Mouse (Mus musculus) intestine, embryonic 16.5 days (tissue): ENCODE results near the gene Selenom. TPM values are rescaled to one million over a fixed set of nuclear protein-coding genes. Genes with fewer than 3 reads are reported as not detected.

Source experiments
- ATAC-seq: fragments of 200-750 bp; cut with Nextera tagmentation; 2 replicates; pipeline ENCODE4 v1.8.0; 2017; ENCODE audit warnings: moderate TSS enrichment, moderate library complexity
- H3K27ac ChIP-seq: fragments of 300-500 bp; sonication (generic); 2 replicates; pipeline ENCODE4 v1.5.1; 2014; ENCODE audit warnings: mild to moderate bottlenecking, low read length
- H3K27me3 ChIP-seq: fragments of 300-500 bp; sonication (generic); replicated peaks from 2 replicates; pipeline ENCODE4 v1.6.1; 2014; ENCODE audit warnings: low read length, control low read depth, mixed read lengths; ENCODE audit not compliant: control insufficient read depth, insufficient read depth
- H3K36me3 ChIP-seq: fragments of 300-500 bp; sonication (generic); 2 replicates; pipeline ENCODE4 v1.6.1; 2014; ENCODE audit warnings: low read length, control low read depth; ENCODE audit not compliant: control insufficient read depth, insufficient read depth
- H3K4me1 ChIP-seq: fragments of 300-500 bp; sonication (generic); 2 replicates; pipeline ENCODE4 v1.6.1; 2014; ENCODE audit warnings: low read length, control low read depth, mixed read lengths; ENCODE audit not compliant: control insufficient read depth, insufficient read depth
- H3K4me2 ChIP-seq: fragments of 300-500 bp; sonication (generic); 2 replicates; pipeline ENCODE4 v1.6.1; 2014; ENCODE audit warnings: low read depth, low read length, control low read depth
- H3K4me3 ChIP-seq: fragments of 300-500 bp; sonication (generic); 2 replicates; pipeline ENCODE4 v1.5.1; 2014; ENCODE audit warnings: mild to moderate bottlenecking, low read length
- H3K9ac ChIP-seq: fragments of 300-500 bp; sonication (generic); 2 replicates; pipeline ENCODE4 v1.6.1; 2014; ENCODE audit warnings: low read depth, low read length
- H3K9me3 ChIP-seq: fragments of 300-500 bp; sonication (generic); 2 replicates; pipeline ENCODE4 v1.6.1; 2016; ENCODE audit warnings: low read length, control low read depth; ENCODE audit not compliant: control insufficient read depth
- WGBS: fragments of 180-500 bp; shearing (Covaris S2); extraction: QIAGEN DNeasy Blood & Tissue Kit; methylation state at CpG from one replicate; pipeline ENCODE4 v1.1.7; 2014; 5-methylcytosine and 5-hydroxymethylcytosine counted together
- polyA plus RNA-seq: library from polyadenylated mRNA; unstranded; fragments of >200 nt; fragmentation: Nextera tagmentation; extraction: Ambion mirVana; gene quantifications from 2 replicates; pipeline ENCODE4 v1.2.1, GENCODE M21; 2015

Selenom gene
- polyA plus RNA-seq, 1 experiment from 2014 or later, result 185 TPM

DNA sequence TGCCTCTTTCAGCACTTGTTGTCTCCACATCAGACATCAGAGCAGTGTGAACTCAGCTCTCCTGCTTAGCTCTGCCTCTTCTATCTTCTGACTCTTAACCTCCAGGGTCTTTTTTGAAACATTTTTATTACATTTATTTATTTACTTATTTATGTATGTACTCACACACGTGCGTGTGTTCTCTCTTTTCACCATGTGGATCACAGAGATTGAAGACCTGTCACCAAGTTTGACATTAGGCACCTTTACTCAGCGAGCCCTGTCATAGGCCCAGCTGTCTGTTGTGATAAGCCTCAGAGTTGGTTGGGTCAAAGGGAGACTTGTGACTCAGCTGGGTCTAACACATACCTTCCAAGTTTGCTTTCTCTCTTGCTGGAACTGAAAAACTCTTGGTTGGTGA is 43.4 kb downstream of the Selenom start:
- Histone ChIP-seq H3K4me2 (no peak overlapping the region), H3K4me3 (no peak overlapping the region), H3K27me3 (no peaks in the 10 kb centered on the region), H3K9ac (no peak overlapping the region), H3K36me3 (no peaks in the 10 kb centered on the region), H3K4me1 (no peaks in the 10 kb centered on the region), H3K9me3 (no peaks in the 10 kb centered on the region), H3K27ac (no peak overlapping the region)
- WGBS, result 66% methylated on average over 3 of the region's 3 CpGs
- ATAC-seq, result no peak

DNA sequence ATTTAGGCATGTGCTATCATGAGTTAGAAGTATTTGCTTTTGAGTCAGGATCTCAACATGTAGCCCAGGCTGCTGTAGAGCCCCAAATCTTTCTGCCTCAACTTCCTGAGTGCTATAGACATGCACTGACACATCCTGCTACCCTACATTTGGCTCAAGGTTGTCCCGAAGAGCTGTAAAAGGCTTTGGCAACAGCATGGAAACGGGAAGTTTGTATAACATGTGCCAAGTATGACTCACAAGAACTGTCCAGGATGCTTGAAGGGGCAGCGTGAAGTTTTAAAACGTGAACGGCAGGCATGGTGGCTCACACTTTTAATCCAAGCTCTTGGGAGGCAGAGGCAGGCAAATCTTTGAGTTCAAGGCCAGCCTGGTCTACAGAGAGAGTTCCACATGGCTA is 45.7 kb downstream of the Selenom start:
- WGBS, result 47% methylated on average over 5 of the region's 5 CpGs
- H3K36me3 ChIP-seq, result no peaks in the 10 kb centered on the region
- H3K9ac ChIP-seq, result no peak overlapping the region
- no peak overlapping the region for H3K4me2 ChIP-seq
- H3K4me3 ChIP-seq, result no peak overlapping the region
- H3K9me3 ChIP-seq, result no peaks in the 10 kb centered on the region
- H3K27me3 ChIP-seq, result no peaks in the 10 kb centered on the region
- no peak for ATAC-seq
- no peak overlapping the region for H3K27ac ChIP-seq
- H3K4me1 ChIP-seq, result no peaks in the 10 kb centered on the region

DNA sequence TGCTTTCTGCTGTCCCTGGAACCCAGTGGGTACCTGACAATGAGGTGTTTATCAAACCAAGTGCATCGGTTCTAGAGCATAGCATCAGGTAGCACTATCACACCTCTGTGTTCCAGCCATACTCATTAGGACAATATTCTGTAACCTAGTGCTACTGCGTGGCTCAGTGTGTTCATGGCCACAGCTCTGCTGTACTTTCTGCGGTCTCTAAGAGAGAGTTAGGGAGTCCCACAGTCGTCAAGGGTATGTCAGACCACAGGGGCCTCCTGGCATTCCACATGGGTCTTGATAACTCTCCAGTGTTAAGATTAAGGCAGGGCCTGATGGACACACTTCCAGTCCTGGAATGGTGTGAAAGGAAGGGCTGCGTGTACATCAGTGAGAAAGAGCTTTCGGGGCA is 49.4 kb downstream of the Selenom start:
- Histone ChIP-seq H3K4me2 (no peak overlapping the region), H3K36me3 (no peaks in the 10 kb centered on the region), H3K9ac (no peak overlapping the region), H3K4me1 (0 out of 2 replicates have a peak, but pooled peaks cover 5% of the 10 kb centered on the region), H3K27me3 (no peaks in the 10 kb centered on the region), H3K9me3 (no peaks in the 10 kb centered on the region), H3K27ac (no peak overlapping the region), H3K4me3 (no peak overlapping the region)
- no peak for ATAC-seq
- WGBS, result 89% methylated on average over 6 of the region's 6 CpGs

DNA sequence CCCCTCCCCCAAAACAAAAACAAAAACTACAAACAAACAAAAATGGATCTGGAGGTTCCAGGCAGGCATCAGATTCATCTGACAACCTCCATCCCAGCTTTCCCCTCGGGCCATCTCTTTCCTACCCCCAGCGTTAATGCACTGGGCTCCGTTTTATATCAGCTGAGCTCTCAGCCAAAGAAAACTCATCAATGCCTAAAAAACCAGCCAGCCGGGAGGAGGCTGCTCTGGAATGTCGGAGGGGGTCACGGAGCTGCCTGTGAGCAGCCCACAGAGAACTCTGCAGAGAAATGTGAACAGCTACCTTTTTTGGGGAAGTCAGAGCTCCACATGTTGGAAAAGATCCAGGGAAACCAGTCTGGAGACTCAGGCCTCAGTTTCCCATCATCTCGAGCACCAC is 50.0 kb downstream of the Selenom start:
- Histone ChIP-seq H3K4me3 (no peak overlapping the region), H3K9me3 (no peaks in the 10 kb centered on the region), H3K4me2 (no peak overlapping the region), H3K9ac (no peak overlapping the region), H3K27me3 (no peaks in the 10 kb centered on the region), H3K4me1 (0 out of 2 replicates have a peak, but pooled peaks cover 5% of the 10 kb centered on the region), H3K27ac (peak overlapping the region; percentile 58), H3K36me3 (no peaks in the 10 kb centered on the region)
- ATAC-seq, result 0 out of 2 replicates have a peak, but pooled peaks have one; percentile 42
- 41% methylated on average over 7 of the region's 7 CpGs for WGBS

DNA sequence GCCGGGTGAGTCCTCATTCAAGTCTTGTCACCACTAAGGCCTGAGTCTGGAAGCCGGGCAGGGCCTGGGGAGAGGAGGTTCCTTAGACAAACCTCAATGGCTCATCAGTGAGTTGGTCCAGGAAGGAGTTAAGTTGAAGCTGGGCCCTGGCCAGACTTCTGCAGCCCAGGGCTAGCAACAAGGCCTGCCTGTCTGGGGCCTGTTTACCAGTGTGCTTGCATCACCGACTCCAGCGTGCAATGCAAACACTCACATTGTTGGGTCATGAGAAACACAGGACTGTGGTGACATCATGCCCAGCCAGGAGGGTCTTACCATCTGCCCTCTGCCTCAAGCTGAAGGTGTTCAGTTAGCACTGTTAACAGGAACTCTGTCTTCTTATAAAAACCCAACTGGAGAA is 51.5 kb downstream of the Selenom start:
- Histone ChIP-seq H3K27ac (peak overlapping the region; percentile 41; the same call in 1 of the 2 replicates), H3K27me3 (no peaks in the 10 kb centered on the region), H3K4me3 (no peak overlapping the region), H3K4me2 (no peak overlapping the region), H3K36me3 (no peaks in the 10 kb centered on the region), H3K9me3 (no peaks in the 10 kb centered on the region), H3K9ac (no peak overlapping the region), H3K4me1 (0 out of 2 replicates have a peak, but pooled peaks cover 5% of the 10 kb centered on the region)
- peak; percentile 52; the same call in 1 of the 2 replicates for ATAC-seq
- 58% methylated on average over 4 of the region's 4 CpGs for WGBS

Other genes with a start within 250 kb of the Selenom start
- gene Drg1, start 248.3 kb upstream of the Selenom start, polyA plus RNA-seq, result 179 and 194 TPM in 2 replicates
- 20.9 and 22.1 TPM in 2 replicates for gene Patz1, start 225.8 kb upstream of the Selenom start, polyA plus RNA-seq
- gene Pik3ip1, start 184.3 kb upstream of the Selenom start, polyA plus RNA-seq, result 7.3 and 8.8 TPM in 2 replicates
- gene Limk2, start 105.5 kb upstream of the Selenom start, polyA plus RNA-seq, result 81.3 and 90.6 TPM in 2 replicates
- gene Rnf185, start 62.3 kb upstream of the Selenom start, polyA plus RNA-seq, result 34.1 and 36.1 TPM in 2 replicates
- 0.33 and 0.43 TPM in 2 replicates for gene Pla2g3, start 26.4 kb upstream of the Selenom start, polyA plus RNA-seq
- gene Inpp5j, start 9.9 kb upstream of the Selenom start, polyA plus RNA-seq, result 5.6 and 5.9 TPM in 2 replicates
- 78.2 and 80.1 TPM in 2 replicates for gene Smtn, start 25.9 kb downstream of the Selenom start, polyA plus RNA-seq
- 17.1 and 18.1 TPM in 2 replicates for gene Morc2a, start 134.5 kb downstream of the Selenom start, polyA plus RNA-seq